Mouse (Mus musculus): ENCODE results near the gene Sox14.

Gene Sox14

GRCm38 (mm10) chr9:99875618-99876372 is at the start of gene Sox14:
TSS of gene Sox14 (minus strand) at chr9:99876170.
- no peak for DNase-seq (ENCODE audit: low read depth, low spot score)

GRCm38 (mm10) chr9:99879311-99879710 is 3.3 kb upstream of the Sox14 start:
- no peak for DNase-seq (ENCODE audit: low read depth, low spot score)

- no peak for DNase-seq (ENCODE audit: low read depth, low spot score)
These were observed 2.6 kb upstream of the Sox14 start for GRCm38 (mm10) chr9:99878588-99878987.

- no peak for DNase-seq (ENCODE audit: low read depth, low spot score)
These were observed 1.1 kb upstream of the Sox14 start for GRCm38 (mm10) chr9:99877056-99877546.

GRCm38 (mm10) chr9:99876373-99877055 is 544 bp upstream of the Sox14 start:
- no peak for DNase-seq (ENCODE audit: low read depth, low spot score)

GRCm38 (mm10) chr9:99874735-99875617 is 994 bp downstream of the Sox14 start:
- no peak for DNase-seq (ENCODE audit: low read depth, low spot score)

GRCm38 (mm10) chr9:99873721-99874120 is 2.2 kb downstream of the Sox14 start:
- DNase-seq (ENCODE audit: low read depth, low spot score) = no peak

- DNase-seq (ENCODE audit: low read depth, low spot score) = no peak
These were observed 2.8 kb downstream of the Sox14 start for GRCm38 (mm10) chr9:99873116-99873620.

- no peak for DNase-seq (ENCODE audit: low read depth, low spot score)
These were observed 3.5 kb downstream of the Sox14 start for GRCm38 (mm10) chr9:99872204-99873115.

GRCm38 (mm10) chr9:99871556-99872203 is 4.3 kb downstream of the Sox14 start:
- no peak for DNase-seq (ENCODE audit: low read depth, low spot score)

- no peak for DNase-seq (ENCODE audit: low read depth, low spot score)
These were observed 5.0 kb downstream of the Sox14 start for GRCm38 (mm10) chr9:99870780-99871555.

- DNase-seq (ENCODE audit: low read depth, low spot score) = no peak
These were observed 5.8 kb downstream of the Sox14 start for GRCm38 (mm10) chr9:99869936-99870779.

- DNase-seq (ENCODE audit: low read depth, low spot score) = no peak
These were observed 6.7 kb downstream of the Sox14 start for GRCm38 (mm10) chr9:99869275-99869674.

GRCm38 (mm10) chr9:99868606-99869005 is 7.4 kb downstream of the Sox14 start:
- DNase-seq (ENCODE audit: low read depth, low spot score) = no peak

- DNase-seq (ENCODE audit: low read depth, low spot score) = no peak
These were observed 7.9 kb downstream of the Sox14 start for GRCm38 (mm10) chr9:99868054-99868453.

- no peak for DNase-seq (ENCODE audit: low read depth, low spot score)
These were observed 13.0 kb downstream of the Sox14 start for GRCm38 (mm10) chr9:99862936-99863335.

- DNase-seq (ENCODE audit: low read depth, low spot score) = no peak
These were observed 21.5 kb downstream of the Sox14 start for GRCm38 (mm10) chr9:99854486-99854885.

- no peak for DNase-seq (ENCODE audit: low read depth, low spot score)
These were observed 22.6 kb downstream of the Sox14 start for GRCm38 (mm10) chr9:99853356-99853755.

Data from c-Kit-negative CD71-positive TER-119-positive erythroid progenitor cells, embryonic 14.5 days (primary cell).